ENCODE assay signal across 27 mouse cellular contexts in genomic region chr3:81262801-81263200, GRCm38 (mm10).
"Had no signal": no experiment of that assay in that cellular context is flagged by ENCODE, and none has a peak within 500 bp of the region (broad histone marks: within the 10 kb centered on the region; RNA-seq: fewer than 3 reads in every experiment).

No protein-coding gene starts in this region.

- H3K4me3 ChIP-seq: heart, adult 2 months; heart, embryonic 13.5 days; heart, embryonic 15.5 days; hindbrain, embryonic 13.5 days; hindbrain, embryonic 15.5 days; kidney, embryonic 15.5 days; left cerebral cortex, adult 2 months; limb, embryonic 10.5 days; limb, embryonic 12.5 days; liver, embryonic 13.5 days; liver, embryonic 15.5 days had no signal

- H3K27ac ChIP-seq: heart, adult 2 months; heart, embryonic 13.5 days; heart, embryonic 15.5 days; hindbrain, embryonic 13.5 days; hindbrain, embryonic 15.5 days; hindbrain, postnatal 0 days; kidney, embryonic 15.5 days; kidney, postnatal 0 days; left cerebral cortex, adult 2 months; limb, embryonic 10.5 days; limb, embryonic 12.5 days; liver, embryonic 13.5 days; liver, embryonic 15.5 days had no signal

- H3K4me2 ChIP-seq: heart, embryonic 11.5 days; heart, embryonic 13.5 days; heart, embryonic 15.5 days; hindbrain, embryonic 13.5 days; hindbrain, embryonic 15.5 days; kidney, embryonic 15.5 days; limb, embryonic 12.5 days; liver, embryonic 11.5 days; liver, embryonic 13.5 days; liver, embryonic 15.5 days had no signal

- H3K27me3 ChIP-seq: heart, embryonic 13.5 days; heart, embryonic 15.5 days; hindbrain, embryonic 13.5 days; hindbrain, embryonic 15.5 days; kidney, embryonic 15.5 days; limb, embryonic 12.5 days; liver, embryonic 13.5 days; liver, embryonic 15.5 days had no signal

- H3K4me1 ChIP-seq: heart, embryonic 13.5 days; heart, embryonic 15.5 days; hindbrain, embryonic 13.5 days; hindbrain, embryonic 15.5 days; kidney, embryonic 15.5 days; limb, embryonic 10.5 days; limb, embryonic 12.5 days; liver, embryonic 13.5 days; liver, embryonic 15.5 days had no signal

- H3K36me3 ChIP-seq: heart, embryonic 13.5 days; heart, embryonic 15.5 days; hindbrain, embryonic 13.5 days; hindbrain, embryonic 15.5 days; kidney, embryonic 15.5 days; limb, embryonic 10.5 days; limb, embryonic 12.5 days; liver, embryonic 13.5 days; liver, embryonic 15.5 days had no signal

- DNase-seq: gastrocnemius, postnatal 25 days; heart, adult 2 months; heart, postnatal 14 days; heart, postnatal 36 days; kidney, adult 11 months; kidney, adult 2 months; kidney, adult 9 months; kidney, postnatal 14 days; kidney, postnatal 36 days; layer of hippocampus, adult 9-11 months; layer of hippocampus, postnatal 36 days; liver; liver, embryonic 13.5 days had no signal

- H3K9me3 ChIP-seq: heart, embryonic 13.5 days; heart, embryonic 15.5 days; hindbrain, embryonic 13.5 days; hindbrain, embryonic 15.5 days; kidney, embryonic 15.5 days; limb, embryonic 10.5 days; limb, embryonic 12.5 days; liver, embryonic 13.5 days; liver, embryonic 15.5 days had no signal

- H3K9ac ChIP-seq: heart, embryonic 13.5 days; heart, embryonic 15.5 days; hindbrain, embryonic 13.5 days; hindbrain, embryonic 15.5 days; kidney, embryonic 15.5 days; limb, embryonic 12.5 days; liver, embryonic 13.5 days; liver, embryonic 15.5 days had no signal

- ATAC-seq: hindbrain, postnatal 0 days; intestine, embryonic 16.5 days had no signal
